Mouse (Mus musculus) limb, embryonic 10.5 days (tissue): Measurements from ENCODE around the gene Gm15093. TPM values are rescaled to one million over a fixed set of nuclear protein-coding genes. Genes with fewer than 3 reads are reported as not detected.
"Not testable (repeated sequence)": the region's sequence is repeated elsewhere in the genome, so short reads cannot be mapped to it uniquely, and the experiment has no call there.

ENCODE experiments used
- DNase-seq: peaks from one replicate; pipeline ENCODE4 v3.0.0-alpha.2; 2017; ENCODE audit warnings: low spot score
- H3K27ac ChIP-seq: fragments of 300-500 bp; sonication (generic); 2 replicates; pipeline ENCODE4 v1.5.1; 2016; ENCODE audit warnings: mild to moderate bottlenecking
- H3K27me3 ChIP-seq: fragments of 300-500 bp; sonication (generic); 2 replicates; pipeline ENCODE4 v1.6.1; 2016; ENCODE audit warnings: low read depth, mild to moderate bottlenecking; ENCODE audit not compliant: poor library complexity, severe bottlenecking
- H3K36me3 ChIP-seq: fragments of 300-500 bp; sonication (generic); 2 replicates; pipeline ENCODE4 v1.6.1; 2016; ENCODE audit warnings: mild to moderate bottlenecking, moderate library complexity
- H3K4me1 ChIP-seq: fragments of 300-500 bp; sonication (generic); 2 replicates; pipeline ENCODE4 v1.6.1; 2016
- H3K4me3 ChIP-seq: fragments of 300-500 bp; sonication (generic); 2 replicates; pipeline ENCODE4 v1.5.1; 2016; ENCODE audit warnings: mild to moderate bottlenecking, moderate library complexity
- H3K9me3 ChIP-seq: fragments of 300-500 bp; sonication (generic); replicated peaks from 2 replicates; pipeline ENCODE4 v1.6.1; 2016; ENCODE audit warnings: mild to moderate bottlenecking
- whole genome bisulfite sequencing: fragments of 180-500 bp; shearing (Covaris S2); methylation state at CpG from one replicate; pipeline ENCODE4 v1.1.7; 2016; 5-methylcytosine and 5-hydroxymethylcytosine counted together
- polyA plus RNA-seq: library from polyadenylated mRNA; unstranded; fragments of >200 nt; fragmentation: Nextera tagmentation; extraction: Ambion mirVana; gene quantifications from 2 replicates; pipeline ENCODE4 v1.2.1, GENCODE M21; 2016

Gene Gm15093
- polyA plus RNA-seq, result not detected in 2 replicates

GRCm38 (mm10) chrX:149272077-149272476, at the start of gene Gm15093:
Gm15093 (plus strand) TSS chrX:149272377.
- H3K27me3 ChIP-seq, H3K9me3 ChIP-seq, H3K4me3 ChIP-seq, H3K4me1 ChIP-seq, H3K27ac ChIP-seq, H3K36me3 ChIP-seq, DNase-seq: not testable (repeated sequence)
- WGBS, result no CpG with 5 or more reads among the region's 1 CpGs

Other genes with a start within 250 kb of the Gm15093 start
- not detected in 2 replicates for gene Ott, start 198.1 kb upstream of the Gm15093 start, polyA plus RNA-seq
- not detected in 2 replicates for gene Gm15085, start 175.2 kb downstream of the Gm15093 start, polyA plus RNA-seq